Comparison of ENCODE assay signal across 9 mouse cellular contexts in the genomic region with DNA sequence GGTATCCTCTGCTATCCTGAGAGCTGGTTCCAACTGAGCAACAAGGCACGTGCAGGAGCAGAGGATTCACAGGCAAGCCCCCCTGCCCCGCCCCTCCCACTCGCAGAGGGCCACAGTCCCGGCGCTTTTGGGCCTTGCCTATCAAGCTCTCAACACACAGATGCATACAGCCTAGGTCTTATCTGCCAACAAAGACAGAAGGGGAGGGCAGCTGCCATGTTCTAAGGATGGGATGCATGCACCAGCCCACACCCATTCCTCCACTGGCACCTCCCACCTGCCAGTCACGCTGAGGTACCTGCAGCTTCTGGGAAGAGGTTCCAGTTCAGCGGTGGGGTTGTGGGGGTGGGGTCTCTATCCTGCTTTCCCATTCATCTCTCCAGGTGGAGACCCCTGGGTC. TPM values are rescaled to one million over a fixed set of nuclear protein-coding genes. Genes with fewer than 3 reads are reported as not detected.
A peak's percentile ranks its signal among the peaks of the same experiment; 100 is the strongest.
DNase-seq lines count a peak whose midpoint lies in the region; ATAC-seq lines count a peak whose summit lies in the region.
"Had no signal": no experiment of that assay in that cellular context is flagged by ENCODE, and none has a peak within 500 bp of the region (broad histone marks: within the 10 kb centered on the region; RNA-seq: fewer than 3 reads in every experiment).

No protein-coding gene starts in this region.

- peaks cover 87 to 99% of the 10 kb centered on the region in 2 experiments for H3K4me1 ChIP-seq in heart, embryonic 14.5 days (ENCODE audit: control insufficient read depth in 2 of 2, insufficient read depth in 2 of 2, low read length in 2 of 2)
- H3K4me1 ChIP-seq in megakaryocyte, embryonic 14.5 days = peaks cover 95% of the 10 kb centered on the region
- H3K4me1 ChIP-seq in limb, embryonic 10.5 days = peaks cover 99% of the 10 kb centered on the region
- H3K4me1 ChIP-seq in stomach, embryonic 16.5 days (ENCODE audit: control insufficient read depth, insufficient read depth, low read length) = peaks cover 92% of the 10 kb centered on the region

- 10% methylated on average over 7 of the region's 7 CpGs for WGBS in heart, embryonic 14.5 days
- WGBS in limb, embryonic 10.5 days = 9% methylated on average over 7 of the region's 7 CpGs
- 14% methylated on average over 7 of the region's 7 CpGs for WGBS in stomach, embryonic 16.5 days

- H3K4me3 ChIP-seq in heart, embryonic 14.5 days (ENCODE audit: control insufficient read depth in 1 of 2, insufficient read depth in 1 of 2, low read depth in 1 of 2, low read length in 2 of 2) = no peak overlapping the region
- peak overlapping the region; percentile 71 for H3K4me3 ChIP-seq in megakaryocyte, embryonic 14.5 days (replicated peaks)
- 0 out of 2 replicates have a peak overlapping the region, but pooled peaks have one; percentile 16 for H3K4me3 ChIP-seq in limb, embryonic 10.5 days
- no peak overlapping the region for H3K4me3 ChIP-seq in stomach, embryonic 16.5 days (replicated peaks; ENCODE audit: low read length)

- H3K9ac ChIP-seq in heart, embryonic 14.5 days (ENCODE audit: low read length) = peak overlapping the region; percentile 56
- peak overlapping the region; percentile 46 for H3K9ac ChIP-seq in stomach, embryonic 16.5 days (ENCODE audit: low read length)

- peak overlapping the region; percentile 79 to 87 for H3K27ac ChIP-seq in heart, embryonic 14.5 days (replicated peaks in 1 of 2; ENCODE audit: control insufficient read depth in 1 of 2, insufficient read depth in 1 of 2, low read depth in 2 of 2, low read length in 2 of 2)
- peak overlapping the region; percentile 78 for H3K27ac ChIP-seq in limb, embryonic 10.5 days
- peak overlapping the region; percentile 87 for H3K27ac ChIP-seq in stomach, embryonic 16.5 days (ENCODE audit: low read length)

- H3K9me3 ChIP-seq in heart, embryonic 14.5 days (ENCODE audit: control insufficient read depth, low read length) = no peaks in the 10 kb centered on the region
- no peaks in the 10 kb centered on the region for H3K9me3 ChIP-seq in megakaryocyte, embryonic 14.5 days
- no peaks in the 10 kb centered on the region for H3K9me3 ChIP-seq in limb, embryonic 10.5 days (replicated peaks)
- H3K9me3 ChIP-seq in stomach, embryonic 16.5 days (replicated peaks; ENCODE audit: control insufficient read depth, low read length) = no peaks in the 10 kb centered on the region

- H3K4me2 ChIP-seq in heart, embryonic 14.5 days (ENCODE audit: low read length) = peak overlapping the region; percentile 50
- peak overlapping the region; percentile 23; the same call in 1 of the 2 replicates for H3K4me2 ChIP-seq in stomach, embryonic 16.5 days (ENCODE audit: low read depth, low read length)

- peaks cover 6% of the 10 kb centered on the region; the same call in 1 of the 2 replicates for H3K36me3 ChIP-seq in heart, embryonic 14.5 days (ENCODE audit: control insufficient read depth, insufficient read depth, low read length)
- peaks cover 16% of the 10 kb centered on the region for H3K36me3 ChIP-seq in megakaryocyte, embryonic 14.5 days (replicated peaks; ENCODE audit: low read length)
- H3K36me3 ChIP-seq in limb, embryonic 10.5 days = peaks cover 3% of the 10 kb centered on the region; the same call in 1 of the 2 replicates
- no peaks in the 10 kb centered on the region for H3K36me3 ChIP-seq in stomach, embryonic 16.5 days (ENCODE audit: control insufficient read depth, insufficient read depth, low read length)

- DNase-seq in heart, postnatal 4 days = no peak
- no peak for DNase-seq in limb, embryonic 10.5 days (ENCODE audit: low spot score)
- no peak for DNase-seq in left cerebral cortex, postnatal 4 days
- no peak for DNase-seq in urinary bladder, postnatal 36 days (ENCODE audit: low spot score in 2 of 2)
- DNase-seq: kidney, adult 9 months had no signal

- intact Hi-C loops in left cerebral cortex, postnatal 4 days (cut with DNase I) = no loop called here

- ATAC-seq in heart, embryonic 14.5 days (ENCODE audit: insufficient number of reproducible peaks, insufficient read depth, low FRiP score, low read depth) = no peak
- ATAC-seq in megakaryocyte, adult 5-6 weeks (ENCODE audit: poor library complexity, severe bottlenecking) = no peak
- ATAC-seq in stomach, embryonic 16.5 days (ENCODE audit: insufficient read depth, low FRiP score) = no peak

- H3K27me3 ChIP-seq in heart, embryonic 14.5 days (ENCODE audit: control insufficient read depth, insufficient read depth, low read length) = no peaks in the 10 kb centered on the region
- H3K27me3 ChIP-seq in megakaryocyte, embryonic 14.5 days (replicated peaks) = no peaks in the 10 kb centered on the region
- H3K27me3 ChIP-seq in limb, embryonic 10.5 days (ENCODE audit: low read depth, poor library complexity, severe bottlenecking) = no peaks in the 10 kb centered on the region
- H3K27me3 ChIP-seq in stomach, embryonic 16.5 days (ENCODE audit: control insufficient read depth, insufficient read depth, low read length) = no peaks in the 10 kb centered on the region

RNA-seq across cellular contexts. Expression of gene Shb, which starts 39.2 kb away (rescaled TPM):
- polyA plus RNA-seq in heart, embryonic 14.5 days (2014; fragmentation: Nextera tagmentation; extraction: Ambion mirVana) = 15.3 and 19.0 TPM in 2 replicates
- total RNA-seq in heart, postnatal 4 days (2021) = 10 to 100 TPM; 69.3 to 70.9 TPM
- polyA plus RNA-seq in megakaryocyte, embryonic 14.5 days (2012; ENCODE audit: insufficient read depth, low replicate concordance) = 20.2 and 27.2 TPM in 2 replicates
- 3.7 and 3.9 TPM in 2 replicates for total RNA-seq in megakaryocyte, adult 5-6 weeks (2015)
- 1.8 and 3.3 TPM in 2 replicates for total RNA-seq in megakaryocyte, adult 5-6 weeks (2017)
- polyA plus RNA-seq in limb, embryonic 10.5 days (2016; fragmentation: Nextera tagmentation; extraction: Ambion mirVana) = 4.3 and 4.8 TPM in 2 replicates
- 2.1 and 2.7 TPM in 2 replicates for polyA plus RNA-seq in stomach, embryonic 16.5 days (2015; fragmentation: Nextera tagmentation; extraction: Ambion mirVana)
- total RNA-seq in left cerebral cortex, postnatal 4 days (2021) = 10 to 100 TPM; 23.0 to 25.6 TPM

Comparison
In these comparisons a context has a peak if more than half of its experiments do, and no peak if none do; other contexts are left out.
1. H3K4me3 ChIP-seq: peak in megakaryocyte, embryonic 14.5 days (single experiment) and limb, embryonic 10.5 days (single experiment); none in heart, embryonic 14.5 days (0 of 2) and stomach, embryonic 16.5 days (single experiment).
2. Peak in every context shown above with its lines, with median percentiles within 50 percentile points of each other: H3K27ac ChIP-seq.